Mouse (Mus musculus) ovary, postnatal 10 days (tissue): ENCODE data around the gene Rpgrip1l.

Source experiments
- DNase-seq: peaks from one replicate; pipeline ENCODE4 v3.0.0; 2022; ENCODE audit warnings: low spot score

Rpgrip1l gene

GRCm38 (mm10) chr8:91273493-91273892 lies 39.6 kb downstream of the Rpgrip1l start:
- DNase-seq: no peak

- DNase-seq: no peak
These were observed 43.6 kb downstream of the Rpgrip1l start for GRCm38 (mm10) chr8:91269374-91269958.

GRCm38 (mm10) chr8:91264564-91264963 lies 48.5 kb downstream of the Rpgrip1l start:
- no peak for DNase-seq

GRCm38 (mm10) chr8:91263939-91264338 lies 49.1 kb downstream of the Rpgrip1l start:
- DNase-seq: no peak

GRCm38 (mm10) chr8:91261598-91261997 lies 51.5 kb downstream of the Rpgrip1l start:
- DNase-seq: no peak

- DNase-seq: no peak
These were observed 62.1 kb downstream of the Rpgrip1l start for GRCm38 (mm10) chr8:91250966-91251365.

- no peak for DNase-seq
These were observed 63.1 kb downstream of the Rpgrip1l start for GRCm38 (mm10) chr8:91249758-91250466.

- no peak for DNase-seq
These were observed 67.1 kb downstream of the Rpgrip1l start for GRCm38 (mm10) chr8:91245821-91246454.

GRCm38 (mm10) chr8:91242721-91243120 lies 70.3 kb downstream of the Rpgrip1l start:
- DNase-seq: no peak

- DNase-seq: no peak
These were observed 71.1 kb downstream of the Rpgrip1l start for GRCm38 (mm10) chr8:91241873-91242519.

- DNase-seq: no peak
These were observed 71.7 kb downstream of the Rpgrip1l start for GRCm38 (mm10) chr8:91241371-91241770.

GRCm38 (mm10) chr8:91237191-91237590 lies 75.9 kb downstream of the Rpgrip1l start:
- no peak for DNase-seq

GRCm38 (mm10) chr8:91234097-91234496 lies 79.0 kb downstream of the Rpgrip1l start:
- no peak for DNase-seq

GRCm38 (mm10) chr8:91227421-91227841 lies 85.6 kb downstream of the Rpgrip1l start:
- no peak for DNase-seq

- no peak for DNase-seq
These were observed 88.8 kb downstream of the Rpgrip1l start for GRCm38 (mm10) chr8:91224227-91224626.

- DNase-seq: no peak
These were observed 91.2 kb downstream of the Rpgrip1l start for GRCm38 (mm10) chr8:91221841-91222240.

- no peak for DNase-seq
These were observed 94.8 kb downstream of the Rpgrip1l start for GRCm38 (mm10) chr8:91218271-91218670.

GRCm38 (mm10) chr8:91217062-91217905 lies 95.8 kb downstream of the Rpgrip1l start:
- no peak for DNase-seq

- DNase-seq: no peak
These were observed 98.8 kb downstream of the Rpgrip1l start for GRCm38 (mm10) chr8:91214287-91214686.

GRCm38 (mm10) chr8:91212948-91213347 lies 100.1 kb downstream of the Rpgrip1l start:
- no peak for DNase-seq

- no peak for DNase-seq
These were observed 103.4 kb downstream of the Rpgrip1l start for GRCm38 (mm10) chr8:91209658-91210057.

- DNase-seq: no peak
These were observed 105.4 kb downstream of the Rpgrip1l start for GRCm38 (mm10) chr8:91207676-91208075.
